Mouse (Mus musculus) embryonic facial prominence, embryonic 12.5 days (tissue): ENCODE measurements around the gene Chrna7. TPM values are rescaled to one million over a fixed set of nuclear protein-coding genes. Genes with fewer than 3 reads are reported as not detected.

Experiments used
- ATAC-seq: fragments of 200-750 bp; cut with Nextera tagmentation; 2 replicates; pipeline ENCODE4 v1.8.0; 2017; ENCODE audit not compliant: insufficient number of reproducible peaks, insufficient read depth, low FRiP score, low TSS enrichment
- H3K27ac ChIP-seq: fragments of 300-500 bp; sonication (generic); 2 replicates; pipeline ENCODE4 v1.5.1; 2016; ENCODE audit warnings: mild to moderate bottlenecking
- H3K27me3 ChIP-seq: fragments of 300-500 bp; sonication (generic); 2 replicates; pipeline ENCODE4 v1.6.1; 2016; ENCODE audit warnings: mild to moderate bottlenecking, moderate library complexity
- H3K36me3 ChIP-seq: fragments of 300-500 bp; sonication (generic); 2 replicates; pipeline ENCODE4 v1.6.1; 2016; ENCODE audit warnings: mild to moderate bottlenecking
- H3K4me1 ChIP-seq: fragments of 300-500 bp; sonication (generic); 2 replicates; pipeline ENCODE4 v1.6.1; 2016
- H3K4me2 ChIP-seq: fragments of 300-500 bp; sonication (generic); replicated peaks from 2 replicates; pipeline ENCODE4 v1.6.1; 2016; ENCODE audit warnings: mild to moderate bottlenecking, moderate library complexity
- H3K4me3 ChIP-seq: fragments of 300-500 bp; sonication (generic); 2 replicates; pipeline ENCODE4 v1.5.1; 2016; ENCODE audit warnings: mild to moderate bottlenecking
- H3K9ac ChIP-seq: fragments of 300-500 bp; sonication (generic); 2 replicates; pipeline ENCODE4 v1.6.1; 2016; ENCODE audit warnings: mild to moderate bottlenecking, moderate library complexity
- H3K9me3 ChIP-seq: fragments of 300-500 bp; sonication (generic); 2 replicates; pipeline ENCODE4 v1.6.1; 2016; ENCODE audit warnings: mild to moderate bottlenecking, moderate library complexity
- WGBS: fragments of 180-500 bp; shearing (Covaris S2); methylation state at CpG from one replicate; pipeline ENCODE4 v1.1.7; 2016; 5-methylcytosine and 5-hydroxymethylcytosine counted together
- polyA plus RNA-seq: library from polyadenylated mRNA; unstranded; fragments of >200 nt; fragmentation: Nextera tagmentation; extraction: Ambion mirVana; gene quantifications from 2 replicates; pipeline ENCODE4 v1.2.1, GENCODE M21; 2016

The Chrna7 gene
- polyA plus RNA-seq, 1 experiment from 2014 or later: 2.3 TPM

DNA sequence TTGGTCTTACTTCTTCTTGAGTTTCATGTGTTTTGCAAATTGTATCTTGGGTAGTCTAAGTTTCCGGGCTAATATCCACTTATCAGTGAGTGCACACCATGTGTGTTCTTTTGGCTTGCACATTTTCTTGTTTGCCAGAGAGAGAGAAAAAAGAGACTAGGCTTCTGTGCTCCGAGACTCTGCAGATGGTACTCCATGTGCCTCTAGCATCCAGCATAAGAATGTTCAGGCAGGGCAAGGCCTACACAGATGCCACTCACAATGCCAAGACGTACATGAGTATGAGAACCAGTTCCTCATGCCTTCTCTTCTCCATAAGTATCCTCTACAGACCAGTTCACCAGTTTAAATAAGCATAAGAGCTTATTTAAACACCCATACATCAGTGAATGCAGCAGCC lies 47.8 kb downstream of the Chrna7 start:
- Histone ChIP-seq H3K4me1 (no peaks in the 10 kb centered on the region), H3K9ac (no peak overlapping the region), H3K27ac (no peak overlapping the region), H3K27me3 (no peaks in the 10 kb centered on the region), H3K4me3 (no peak overlapping the region), H3K36me3 (no peaks in the 10 kb centered on the region), H3K4me2 (no peak overlapping the region), H3K9me3 (no peaks in the 10 kb centered on the region)
- ATAC-seq: no peak
- 89% methylated on average over 3 of the region's 3 CpGs for WGBS

DNA sequence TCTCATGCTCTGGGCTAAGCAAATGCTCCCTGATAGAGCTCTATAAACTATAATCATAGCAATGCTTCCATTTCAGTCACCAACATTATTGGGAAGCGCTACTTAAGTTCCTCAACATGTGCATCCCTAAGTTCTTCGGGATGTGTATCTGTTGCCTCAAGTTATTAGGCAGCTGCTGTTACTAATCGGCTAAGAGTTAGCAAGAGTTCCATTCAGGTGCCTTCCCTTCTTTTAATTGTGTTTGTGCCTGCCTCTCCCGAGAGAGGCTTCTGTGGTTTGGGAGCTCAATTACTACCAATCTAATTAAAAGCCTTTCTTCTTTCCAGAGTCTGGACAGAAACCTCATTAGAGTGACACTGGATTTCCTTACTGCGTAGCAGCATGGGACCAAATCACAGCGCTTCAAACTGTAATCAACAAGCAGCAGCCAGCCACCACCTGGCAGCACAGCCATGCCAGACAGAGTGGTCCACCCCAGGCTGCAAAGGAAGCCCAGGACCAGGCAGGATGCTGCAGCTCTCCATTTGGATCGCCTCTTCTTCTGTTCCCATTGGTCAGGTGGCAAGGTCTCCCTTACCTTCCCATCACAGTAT lies 50.0 kb downstream of the Chrna7 start:
- H3K27me3 ChIP-seq: no peaks in the 10 kb centered on the region
- H3K4me2 ChIP-seq: no peak overlapping the region
- H3K4me3 ChIP-seq: no peak overlapping the region
- no peaks in the 10 kb centered on the region for H3K4me1 ChIP-seq
- H3K9ac ChIP-seq: no peak overlapping the region
- H3K36me3 ChIP-seq: no peaks in the 10 kb centered on the region
- WGBS: 46% methylated on average over 7 of the region's 7 CpGs
- ATAC-seq: peak; percentile 60; the same call in 1 of the 2 replicates
- no peaks in the 10 kb centered on the region for H3K9me3 ChIP-seq
- no peak overlapping the region for H3K27ac ChIP-seq

DNA sequence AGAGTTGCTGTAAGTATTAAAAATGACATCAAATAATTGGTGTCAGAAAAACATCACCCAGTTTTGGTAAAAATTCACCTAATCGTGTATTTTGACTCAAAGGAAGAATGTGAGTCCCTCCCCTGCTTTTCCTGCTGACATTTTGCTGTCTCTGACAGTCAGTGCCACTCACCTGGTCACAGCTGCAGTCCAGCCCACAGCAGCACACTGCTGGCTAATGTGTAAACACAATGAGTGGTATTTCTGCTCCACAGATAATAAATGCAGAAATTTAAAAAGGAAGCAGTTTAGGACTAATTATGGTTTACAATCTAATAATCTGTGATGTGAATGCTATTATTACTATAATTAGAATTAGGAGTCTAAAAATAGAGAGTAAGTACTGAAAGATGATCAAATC lies 59.1 kb downstream of the Chrna7 start:
- H3K4me2 ChIP-seq: no peak overlapping the region
- H3K27me3 ChIP-seq: no peaks in the 10 kb centered on the region
- ATAC-seq: no peak
- H3K9ac ChIP-seq: no peak overlapping the region
- H3K36me3 ChIP-seq: no peaks in the 10 kb centered on the region
- WGBS: 35% methylated on average over 1 of the region's 1 CpGs
- no peak overlapping the region for H3K4me3 ChIP-seq
- H3K9me3 ChIP-seq: no peaks in the 10 kb centered on the region
- no peak overlapping the region for H3K27ac ChIP-seq
- H3K4me1 ChIP-seq: peaks cover 5% of the 10 kb centered on the region; the same call in 1 of the 2 replicates

DNA sequence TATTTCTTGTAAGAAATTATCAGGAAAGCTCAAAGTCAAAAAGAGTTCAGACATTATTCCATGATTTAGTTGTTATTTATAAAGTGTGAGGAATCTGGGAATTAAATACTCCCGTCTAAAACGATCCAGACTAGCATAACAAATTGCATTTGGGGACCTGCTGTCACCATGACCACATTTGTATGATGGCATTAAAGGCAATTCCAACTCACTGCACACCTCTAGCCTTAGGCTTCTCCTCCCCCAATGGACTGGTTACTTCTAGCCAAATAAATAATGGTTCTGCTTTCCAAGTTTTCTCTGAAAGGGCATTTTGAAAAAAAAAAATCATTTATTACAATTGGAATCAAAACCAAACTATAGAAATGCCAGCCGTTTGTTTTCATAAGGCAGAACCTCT lies 63.6 kb downstream of the Chrna7 start:
- no peak for ATAC-seq
- WGBS: 74% methylated on average over 3 of the region's 3 CpGs
- H3K9me3 ChIP-seq: no peaks in the 10 kb centered on the region

DNA sequence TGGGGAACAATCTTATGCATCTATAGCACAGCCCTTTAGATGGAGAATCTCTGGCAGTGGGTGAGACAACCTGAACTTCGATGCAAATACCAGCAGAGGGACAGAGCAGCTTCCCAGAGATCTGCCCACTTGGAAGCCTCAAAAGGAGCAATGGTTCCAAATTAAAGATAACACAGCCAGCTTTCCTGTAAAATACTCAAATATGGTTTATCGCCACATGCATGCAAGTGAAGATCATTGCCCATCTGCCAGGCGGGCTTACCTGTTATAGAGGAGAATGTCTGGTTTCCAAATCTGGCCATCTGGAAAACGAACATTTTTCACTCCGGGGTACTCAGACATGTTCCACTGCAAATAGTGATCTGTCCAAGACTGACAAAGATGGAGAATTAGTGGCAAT lies 64.0 kb downstream of the Chrna7 start:
- ATAC-seq: no peak
- Histone ChIP-seq H3K4me3 (no peak overlapping the region), H3K36me3 (no peaks in the 10 kb centered on the region), H3K9me3 (no peaks in the 10 kb centered on the region), H3K4me1 (no peaks in the 10 kb centered on the region), H3K27ac (no peak overlapping the region), H3K27me3 (no peaks in the 10 kb centered on the region), H3K9ac (no peak overlapping the region), H3K4me2 (no peak overlapping the region)
- WGBS: 82% methylated on average over 5 of the region's 5 CpGs

More for the DNA sequence above, 63.6 kb downstream of the Chrna7 start:
- Histone ChIP-seq H3K4me3 (no peak overlapping the region), H3K36me3 (no peaks in the 10 kb centered on the region), H3K4me1 (no peaks in the 10 kb centered on the region), H3K4me2 (no peak overlapping the region), H3K9ac (no peak overlapping the region), H3K27me3 (no peaks in the 10 kb centered on the region), H3K27ac (no peak overlapping the region)

DNA sequence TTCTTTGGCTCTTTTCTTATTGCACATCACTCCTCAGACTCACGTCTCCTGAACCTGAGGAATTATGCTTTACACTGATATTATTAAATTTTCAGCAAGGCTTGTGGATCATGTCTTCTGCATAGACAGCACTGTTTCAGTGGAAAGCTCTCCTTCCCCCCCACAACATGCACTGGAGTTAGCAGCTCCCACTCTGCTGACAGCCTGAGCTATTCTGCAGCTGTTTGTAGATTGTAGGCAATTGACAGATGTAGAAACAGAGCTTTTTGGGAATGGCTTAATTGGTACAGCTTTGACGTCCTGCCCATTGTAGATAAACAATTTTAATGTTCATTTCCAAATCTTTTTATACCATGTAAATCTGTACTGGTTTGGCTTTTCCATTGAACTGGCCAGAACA lies 89.8 kb downstream of the Chrna7 start:
- Histone ChIP-seq H3K4me2 (no peak overlapping the region), H3K27me3 (no peaks in the 10 kb centered on the region), H3K4me3 (no peak overlapping the region), H3K9ac (no peak overlapping the region), H3K27ac (no peak overlapping the region), H3K9me3 (no peaks in the 10 kb centered on the region), H3K4me1 (no peaks in the 10 kb centered on the region), H3K36me3 (no peaks in the 10 kb centered on the region)
- ATAC-seq: no peak
- 71% methylated on average over 2 of the region's 2 CpGs for WGBS

DNA sequence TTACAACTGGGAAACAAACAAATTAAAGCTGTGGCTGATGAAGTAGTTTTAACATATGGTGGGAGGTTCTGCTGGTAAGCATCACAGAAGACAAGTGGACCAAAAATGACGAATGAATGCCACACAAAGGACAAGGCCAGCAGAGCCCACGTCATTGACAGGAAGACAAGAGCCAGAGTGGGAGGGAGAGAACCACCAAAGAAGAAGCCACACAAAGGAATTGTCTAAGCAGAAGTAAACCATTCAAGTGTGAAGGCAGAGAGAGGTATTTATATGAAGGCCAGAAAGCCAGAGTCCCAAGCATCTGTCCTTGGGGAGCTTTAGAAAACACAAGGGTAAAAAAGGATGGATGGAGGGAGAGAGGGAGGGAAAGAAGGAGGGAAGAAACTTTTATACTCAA lies 98.7 kb downstream of the Chrna7 start:
- ATAC-seq: no peak
- no peaks in the 10 kb centered on the region for H3K9me3 ChIP-seq
- H3K4me1 ChIP-seq: no peaks in the 10 kb centered on the region
- H3K27me3 ChIP-seq: no peaks in the 10 kb centered on the region
- no peak overlapping the region for H3K9ac ChIP-seq
- no peak overlapping the region for H3K4me2 ChIP-seq
- 49% methylated on average over 2 of the region's 2 CpGs for WGBS
- no peak overlapping the region for H3K27ac ChIP-seq
- no peak overlapping the region for H3K4me3 ChIP-seq
- H3K36me3 ChIP-seq: no peaks in the 10 kb centered on the region

DNA sequence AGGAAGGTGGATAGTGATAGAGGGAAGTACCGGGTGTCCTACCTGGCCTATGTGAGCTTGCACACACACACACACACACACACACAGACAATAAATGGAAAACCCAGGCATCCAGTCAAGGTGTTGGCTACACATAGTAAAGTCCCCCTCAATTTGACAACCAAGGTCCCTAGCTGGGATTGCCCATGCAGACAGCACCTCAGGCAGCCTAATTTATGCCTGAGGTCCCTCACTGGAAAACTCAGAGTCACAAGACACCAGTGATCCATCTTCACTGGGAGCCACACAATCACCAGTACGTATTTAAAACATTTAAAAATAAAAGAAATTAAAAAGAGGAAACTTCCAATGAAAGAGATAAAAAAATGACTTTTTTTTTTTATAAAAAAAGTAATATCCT lies 99.1 kb downstream of the Chrna7 start:
- no peak overlapping the region for H3K9ac ChIP-seq
- H3K4me2 ChIP-seq: no peak overlapping the region
- 92% methylated on average over 2 of the region's 2 CpGs for WGBS
- no peaks in the 10 kb centered on the region for H3K27me3 ChIP-seq
- no peaks in the 10 kb centered on the region for H3K9me3 ChIP-seq
- no peaks in the 10 kb centered on the region for H3K4me1 ChIP-seq
- H3K4me3 ChIP-seq: no peak overlapping the region
- H3K36me3 ChIP-seq: no peaks in the 10 kb centered on the region
- no peak overlapping the region for H3K27ac ChIP-seq
- ATAC-seq: no peak

DNA sequence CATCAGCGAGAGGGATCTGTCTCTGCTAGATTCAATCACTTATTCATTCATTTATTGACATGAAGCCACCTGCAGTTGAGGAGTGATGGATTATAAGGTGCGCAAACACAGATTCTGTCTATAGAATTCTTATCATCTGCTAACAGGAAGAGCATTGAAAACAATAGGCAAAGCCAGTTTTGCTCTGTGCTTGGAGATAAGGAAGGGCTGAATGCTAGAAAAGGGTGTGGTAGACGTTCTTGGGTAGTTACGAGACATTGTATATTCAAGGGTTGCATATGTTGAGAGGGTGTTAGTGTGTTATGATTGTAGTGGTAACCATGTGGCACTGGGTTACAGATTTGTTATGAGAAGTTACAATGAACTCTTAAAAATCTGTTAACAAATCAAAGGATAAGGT lies 103.0 kb downstream of the Chrna7 start:
- WGBS: 89% methylated on average over 4 of the region's 4 CpGs

DNA sequence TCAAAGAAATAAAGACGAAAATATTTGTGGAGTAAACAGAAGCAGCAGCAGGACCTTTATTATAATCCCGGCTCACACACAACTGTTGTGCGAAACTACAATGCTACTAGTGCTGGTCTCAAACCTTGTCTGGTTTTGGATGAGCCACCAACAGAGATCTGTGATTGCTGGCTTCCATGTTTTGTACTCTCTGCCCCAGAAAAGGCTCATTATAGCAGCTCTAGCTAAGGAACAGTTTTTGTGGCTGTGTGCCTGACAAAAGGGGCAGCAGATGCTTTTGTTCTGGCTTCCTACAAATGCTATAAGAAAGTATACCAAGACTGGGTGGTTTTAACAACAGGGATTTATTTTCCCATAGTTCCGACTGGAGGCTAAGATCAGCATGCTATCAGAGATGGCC lies 126.4 kb downstream of the Chrna7 start:
- Histone ChIP-seq H3K9ac (no peak overlapping the region), H3K36me3 (no peaks in the 10 kb centered on the region), H3K4me3 (no peak overlapping the region), H3K4me2 (no peak overlapping the region), H3K9me3 (no peaks in the 10 kb centered on the region), H3K27me3 (no peaks in the 10 kb centered on the region), H3K4me1 (no peaks in the 10 kb centered on the region), H3K27ac (no peak overlapping the region)
- ATAC-seq: no peak
- WGBS: 88% methylated on average over 4 of the region's 4 CpGs

More for the DNA sequence above, 103.0 kb downstream of the Chrna7 start:
- no peaks in the 10 kb centered on the region for H3K27me3 ChIP-seq
- H3K4me3 ChIP-seq: no peak overlapping the region
- no peaks in the 10 kb centered on the region for H3K36me3 ChIP-seq
- no peaks in the 10 kb centered on the region for H3K4me1 ChIP-seq
- H3K27ac ChIP-seq: no peak overlapping the region
- H3K9me3 ChIP-seq: no peaks in the 10 kb centered on the region
- H3K4me2 ChIP-seq: no peak overlapping the region
- no peak overlapping the region for H3K9ac ChIP-seq
- no peak for ATAC-seq

DNA sequence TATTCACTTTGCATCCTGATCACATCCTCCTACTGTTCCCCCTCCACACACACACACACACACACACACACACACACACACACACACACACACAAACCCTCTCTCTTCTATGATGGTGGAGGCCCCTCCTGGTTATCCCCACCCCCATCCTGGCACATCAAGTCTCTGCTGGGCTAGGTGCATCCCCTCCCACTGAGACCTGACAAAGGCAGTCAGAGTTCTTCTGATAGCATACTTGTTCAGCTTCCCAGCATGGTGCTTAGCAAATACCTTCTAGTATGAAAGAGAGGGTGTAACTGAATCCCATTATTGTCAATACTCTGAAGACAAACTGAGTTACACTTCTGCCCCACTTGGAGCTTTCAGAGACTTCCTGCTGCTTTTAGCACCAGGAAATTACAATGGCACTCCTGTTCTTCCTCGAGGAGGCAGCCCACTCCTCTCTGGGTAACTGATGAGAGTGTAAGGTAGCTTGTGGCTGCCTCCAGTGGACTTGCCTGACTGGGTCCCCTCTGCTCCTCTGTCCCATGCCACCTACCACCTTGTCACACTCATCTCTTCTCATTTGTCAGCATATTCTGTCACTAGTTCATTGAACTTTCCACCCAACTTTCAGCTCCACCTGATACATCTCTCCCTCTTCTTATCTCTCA lies 127.9 kb downstream of the Chrna7 start:
- Histone ChIP-seq H3K36me3 (no peaks in the 10 kb centered on the region), H3K27me3 (no peaks in the 10 kb centered on the region), H3K4me3 (no peak overlapping the region), H3K9me3 (no peaks in the 10 kb centered on the region), H3K9ac (no peak overlapping the region), H3K4me1 (no peaks in the 10 kb centered on the region), H3K27ac (no peak overlapping the region), H3K4me2 (no peak overlapping the region)
- ATAC-seq: no peak
- WGBS: 0% methylated on average over 1 of the region's 1 CpGs

DNA sequence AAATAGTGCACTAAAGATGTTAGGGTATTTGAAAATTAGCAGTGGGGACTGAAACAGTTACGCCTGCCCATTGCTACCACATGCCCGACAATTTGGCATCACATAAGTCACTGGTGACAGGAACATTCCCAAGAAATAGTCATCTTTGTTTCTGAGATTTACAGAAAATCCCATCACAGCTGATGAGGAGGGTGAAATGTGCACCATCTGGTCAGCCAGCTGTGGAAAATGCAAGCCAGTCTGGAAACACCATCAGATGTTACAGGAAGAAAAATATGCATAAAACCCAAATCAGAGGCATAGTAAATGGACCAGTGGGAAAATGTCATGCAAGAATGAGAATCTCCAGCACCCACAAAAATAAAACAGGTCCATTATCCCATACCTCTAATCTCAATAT lies 151.4 kb downstream of the Chrna7 start:
- Histone ChIP-seq H3K4me3 (no peak overlapping the region), H3K4me1 (no peaks in the 10 kb centered on the region), H3K4me2 (no peak overlapping the region), H3K27me3 (no peaks in the 10 kb centered on the region), H3K27ac (no peak overlapping the region), H3K9ac (no peak overlapping the region), H3K36me3 (no peaks in the 10 kb centered on the region), H3K9me3 (no peaks in the 10 kb centered on the region)
- ATAC-seq: no peak
- WGBS: 84% methylated on average over 2 of the region's 2 CpGs
